Mouse (Mus musculus) olfactory bulb, adult 2 months (tissue): ENCODE results near the gene Olfr30.

Experiments
- CTCF ChIP-seq: fragments of 200-500 bp; IDR thresholded peaks from 2 replicates; pipeline ENCODE4 v1.5.1; 2012; ENCODE audit warnings: low read depth, mild to moderate bottlenecking, low read length, moderate library complexity; ENCODE audit not compliant: insufficient read depth
- POLR2A ChIP-seq: fragments of 200-500 bp; IDR thresholded peaks from 2 replicates; pipeline ENCODE4 v1.6.1; 2012; ENCODE audit warnings: mild to moderate bottlenecking, low read depth, low read length, moderate library complexity; ENCODE audit not compliant: insufficient read depth

DNA sequence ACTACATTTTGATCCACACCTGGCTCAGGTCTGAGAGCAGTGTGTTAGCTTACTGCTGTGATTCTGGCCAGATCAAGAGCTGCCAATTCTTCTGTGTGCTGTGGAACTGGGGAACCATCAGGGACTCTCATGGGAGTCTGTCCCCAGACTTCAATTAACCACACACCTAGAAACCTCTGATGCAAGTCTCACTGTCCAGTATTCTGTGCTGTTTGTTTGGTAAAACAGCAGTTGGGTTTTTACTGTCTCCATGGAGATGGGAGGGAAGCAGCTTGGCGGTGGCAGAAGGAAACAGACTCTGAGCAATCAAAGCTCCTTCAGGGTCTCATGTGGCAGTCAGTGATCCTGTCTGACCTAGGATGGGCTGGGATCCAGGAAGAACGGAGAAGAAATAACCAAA is 30.4 kb upstream of the Olfr30 start, which contains the start of gene Olfr332:
- TF ChIP-seq CTCF (no peak), POLR2A (no peak)
